Mouse (Mus musculus) B cell, adult 2 months (primary cell): ENCODE results near the gene Smim27.
"Not testable (repeated sequence)": the region's sequence is repeated elsewhere in the genome, so short reads cannot be mapped to it uniquely, and the experiment has no call there.

Source experiments
- DNase-seq, 2 experiments: peaks; one replicate each; pipeline ENCODE4 v3.0.0; 2022

The Smim27 gene

DNA sequence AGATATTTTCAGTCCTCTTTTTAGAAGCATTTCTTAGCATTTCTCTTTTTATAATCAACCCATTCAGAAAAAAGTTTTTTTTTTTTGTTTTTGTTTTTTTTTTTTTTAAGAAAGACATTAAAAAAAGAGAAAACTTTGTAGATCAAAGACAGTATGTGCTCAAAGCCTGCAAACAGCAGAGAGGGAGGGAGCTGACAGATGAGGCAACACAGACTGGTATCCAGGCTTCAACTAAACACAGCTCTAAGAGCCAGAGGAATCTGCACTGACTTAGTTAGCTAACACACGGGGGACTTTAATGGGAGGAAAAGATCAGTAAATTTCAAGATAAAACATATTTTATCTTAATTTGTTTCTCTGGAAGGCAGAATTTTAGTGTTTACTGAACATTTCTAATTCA lies 5.1 kb upstream of the Smim27 start:
- DNase-seq, result no peak

DNA sequence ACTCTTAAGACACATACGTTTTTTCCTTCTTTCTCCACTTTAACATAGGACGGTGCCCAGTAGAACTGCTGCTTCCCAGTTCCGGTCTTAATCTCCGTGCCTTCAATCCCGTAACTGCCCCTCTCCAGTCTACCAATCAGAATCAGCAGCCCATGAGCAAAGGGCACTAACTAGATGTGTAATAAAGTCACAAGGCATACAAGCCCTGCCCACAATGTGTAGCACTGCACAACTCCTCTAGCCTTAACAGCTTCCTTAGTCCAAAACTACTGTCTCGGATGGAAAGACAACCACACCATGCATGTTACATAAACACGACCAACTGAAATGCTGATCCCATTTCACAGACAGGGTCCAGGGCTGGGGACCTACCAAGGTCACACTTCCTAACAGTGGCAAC lies 1.7 kb upstream of the Smim27 start:
- no peak for DNase-seq

GRCm38 (mm10) chr4:40268204-40268813 lies 1.1 kb upstream of the Smim27 start:
- peak; percentile 88 to 89 for DNase-seq

GRCm38 (mm10) chr4:40268835-40269234 lies 544 bp upstream of the Smim27 start:
- DNase-seq, result no peak

GRCm38 (mm10) chr4:40278880-40279275 lies 9.5 kb downstream of the Smim27 start:
- DNase-seq, result no peak

GRCm38 (mm10) chr4:40279276-40279900 lies 10.0 kb downstream of the Smim27 start, which contains the start of gene Ndufb6:
TSS of gene Ndufb6 (minus strand) at chr4:40279421.
- DNase-seq, result peak; percentile 96 to 97

DNA sequence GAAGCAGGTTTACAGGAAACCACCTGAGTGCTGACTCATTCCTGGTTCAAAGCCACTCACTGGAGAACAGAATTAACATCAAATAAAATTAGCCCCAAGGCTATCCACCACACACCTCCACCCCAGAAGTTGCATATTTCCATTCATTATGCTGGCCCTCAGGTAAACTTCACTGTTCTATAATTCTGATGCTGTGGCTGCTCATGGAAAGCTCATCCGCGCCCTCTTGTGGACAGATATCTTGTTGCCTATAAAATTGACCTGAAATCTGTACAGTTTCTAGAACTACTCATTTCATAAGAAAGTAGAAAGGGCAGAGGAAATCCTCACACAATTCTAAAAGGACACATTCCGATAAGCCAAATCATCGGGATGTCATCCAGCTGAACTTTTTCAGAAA lies 16.2 kb downstream of the Smim27 start:
- peak; percentile 81 to 84 for DNase-seq

DNA sequence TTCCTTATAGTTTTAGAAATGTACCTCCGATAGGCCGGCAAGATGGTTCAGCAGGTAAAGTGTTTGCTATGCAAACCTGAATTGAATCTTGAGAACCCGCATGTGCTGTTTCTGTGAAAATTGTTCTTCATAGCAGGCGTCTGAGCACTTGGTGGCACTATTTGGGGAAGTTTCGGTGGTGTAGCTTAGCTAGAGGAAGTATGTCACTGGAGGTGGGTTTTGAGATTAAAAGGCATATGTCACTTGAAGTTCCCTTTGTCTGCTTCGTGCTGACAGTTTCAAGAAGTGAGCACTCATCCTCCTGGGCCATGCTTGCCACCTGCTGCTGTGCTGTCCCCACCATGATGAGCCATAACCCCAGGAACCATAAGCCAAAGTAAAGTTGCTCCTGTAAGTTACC lies 18.0 kb downstream of the Smim27 start:
- DNase-seq, result peak in 1 of 2 experiments; percentile 8

DNA sequence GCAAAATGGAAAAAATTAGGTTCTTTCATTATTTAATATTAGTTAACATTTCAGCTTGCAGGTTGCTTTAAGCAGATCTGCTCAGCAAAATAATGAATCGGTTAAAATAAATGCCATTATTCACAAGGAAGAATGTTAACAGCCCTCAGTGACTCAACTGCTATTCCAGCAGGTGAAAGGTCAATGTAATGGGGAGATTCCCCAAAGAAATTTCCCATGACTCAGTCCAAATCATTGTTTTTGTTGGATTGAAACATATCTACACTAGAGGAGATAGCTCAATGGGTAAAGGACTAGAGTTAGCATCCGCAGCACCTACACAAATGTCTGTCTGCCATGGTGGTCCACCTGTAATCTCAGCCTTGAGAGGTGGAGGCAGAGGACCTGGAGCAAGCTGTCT lies 19.7 kb downstream of the Smim27 start:
- no peak for DNase-seq

DNA sequence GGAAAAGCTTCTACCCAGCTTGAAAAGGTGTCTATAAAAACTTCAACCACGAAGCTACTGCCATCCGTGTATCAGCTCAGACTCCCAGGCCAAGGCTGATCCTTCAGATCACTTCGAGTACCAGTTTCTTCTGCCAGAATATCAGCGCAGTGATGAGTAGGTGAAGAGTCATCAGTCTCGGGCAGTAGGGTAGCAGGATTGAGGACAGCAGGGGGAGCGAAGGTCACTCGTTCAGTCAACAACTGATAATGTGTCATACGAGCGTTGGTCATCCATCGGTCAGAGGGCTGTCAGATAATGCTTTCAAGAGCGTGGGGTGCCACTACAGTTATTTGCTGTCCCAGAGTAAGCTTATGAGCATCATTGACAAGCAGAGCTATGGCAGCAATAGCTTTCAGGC lies 22.1 kb downstream of the Smim27 start:
- not testable (repeated sequence) for DNase-seq

GRCm38 (mm10) chr4:40299169-40299568 lies 29.8 kb downstream of the Smim27 start:
- no peak for DNase-seq

DNA sequence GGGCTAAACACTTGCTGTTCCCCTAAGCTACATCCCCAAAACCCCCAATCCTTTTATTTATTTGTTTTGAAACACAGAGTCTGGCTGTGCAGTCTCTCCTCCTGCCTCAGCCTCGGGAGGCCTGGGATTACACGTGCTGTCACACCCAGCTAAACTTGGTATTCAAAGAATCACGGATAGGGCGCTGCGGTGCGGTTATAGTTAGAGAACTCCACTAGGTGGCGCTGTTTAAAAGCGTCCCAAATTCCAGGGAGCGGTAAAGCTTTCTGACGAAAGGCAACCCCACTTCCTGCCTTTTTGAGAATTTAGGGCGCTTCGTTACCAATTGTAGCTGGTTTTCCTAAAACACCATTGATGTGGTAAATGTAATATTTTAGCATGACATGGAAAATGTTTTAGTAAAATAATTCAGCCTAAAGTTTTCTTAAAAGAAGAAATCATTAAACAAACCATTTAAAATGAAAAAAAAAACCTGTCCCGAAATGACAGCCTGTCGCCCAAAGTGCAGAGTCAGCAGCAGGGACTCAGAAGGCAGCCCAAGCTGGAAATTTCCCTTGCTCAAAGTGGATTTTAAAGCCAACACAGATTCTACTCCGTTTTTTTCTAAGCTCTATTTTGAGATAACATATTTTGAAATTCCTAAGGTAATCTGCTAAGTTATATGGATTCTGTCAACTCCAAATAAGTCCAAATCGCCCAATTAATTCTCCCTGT lies 31.9 kb downstream of the Smim27 start:
- peak; percentile 66 to 68 for DNase-seq

DNA sequence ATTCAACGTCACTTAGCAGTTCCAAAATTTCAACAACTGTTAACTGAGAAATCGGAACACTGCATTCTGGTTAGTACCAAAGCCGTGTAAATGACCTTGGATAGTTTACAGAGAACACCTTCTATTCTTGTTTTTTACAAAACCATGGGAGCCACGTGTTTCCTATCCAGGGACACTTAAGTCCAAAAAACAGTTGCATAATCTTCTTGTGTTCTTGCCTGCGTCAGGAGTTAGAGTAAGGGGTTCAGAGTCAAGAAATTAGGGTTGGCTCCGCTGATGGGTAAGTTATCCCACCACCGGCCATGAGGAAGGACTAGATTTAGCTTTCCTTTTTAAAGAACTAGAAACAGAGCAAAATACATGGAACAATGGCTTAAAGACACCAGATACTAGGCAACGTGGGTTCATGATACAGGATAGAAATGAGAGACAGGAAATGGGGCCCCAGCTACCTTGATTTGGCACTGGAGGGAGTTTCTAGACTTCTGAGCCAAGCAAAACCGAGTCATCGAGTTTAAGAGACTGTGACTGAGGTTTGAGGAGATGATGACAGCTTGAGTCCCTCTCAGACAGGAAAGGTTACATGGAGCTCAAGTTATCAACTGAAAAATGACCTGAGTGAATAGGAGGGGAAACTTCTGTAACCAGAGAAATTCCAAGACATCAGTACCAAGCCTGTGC lies 33.2 kb downstream of the Smim27 start:
- DNase-seq, result no peak

DNA sequence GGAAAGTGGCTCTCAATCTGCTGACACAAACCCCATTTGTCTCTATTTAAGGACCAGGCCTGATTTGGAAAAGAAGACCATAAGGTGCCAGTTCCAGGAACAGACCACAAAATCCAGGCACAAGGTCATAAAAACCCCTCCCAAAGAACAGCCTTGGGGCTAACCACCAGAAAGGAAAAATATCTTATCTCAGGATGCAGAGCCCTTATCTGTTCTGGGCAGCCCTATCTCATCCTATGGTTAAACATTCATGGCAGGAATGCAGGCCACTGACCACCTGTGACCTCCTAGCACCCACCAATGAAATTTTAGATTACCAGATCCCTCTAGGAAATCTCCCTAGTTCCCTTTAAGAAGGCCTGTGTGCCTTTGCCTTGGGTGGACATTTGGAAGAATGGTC lies 40.3 kb downstream of the Smim27 start:
- no peak for DNase-seq

DNA sequence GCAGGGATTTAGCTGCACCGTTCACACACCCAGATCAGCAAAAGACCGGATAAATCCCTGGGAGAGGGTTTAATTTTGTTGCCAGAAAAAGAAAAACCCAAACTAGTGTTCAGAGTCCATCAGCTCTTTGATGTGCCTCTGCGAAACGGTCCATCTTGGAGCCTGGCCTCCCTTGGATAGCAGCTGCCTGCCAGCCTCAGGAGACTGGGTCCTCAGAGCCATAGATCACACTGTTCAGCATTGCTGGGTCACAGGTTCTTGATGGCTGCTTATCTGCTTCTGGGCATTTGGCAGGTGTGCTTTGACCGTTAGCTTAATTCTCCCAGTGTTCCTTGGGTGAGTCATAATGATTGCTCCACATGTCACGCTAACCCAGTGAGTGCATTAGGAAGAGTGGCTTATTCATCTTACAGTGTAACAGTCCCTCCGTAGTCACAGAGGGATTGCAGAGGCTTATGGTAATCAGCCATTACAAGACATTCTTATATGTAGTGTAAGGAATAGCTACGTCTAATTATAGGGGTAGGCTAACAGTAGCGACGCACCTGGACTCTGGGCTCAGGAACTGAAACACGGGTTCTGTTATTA lies 41.5 kb downstream of the Smim27 start:
- DNase-seq, result no peak

GRCm38 (mm10) chr4:40312213-40312612 lies 42.8 kb downstream of the Smim27 start:
- DNase-seq, result no peak

GRCm38 (mm10) chr4:40313026-40313425 lies 43.6 kb downstream of the Smim27 start:
- peak; percentile 42 to 56 for DNase-seq

- no peak for DNase-seq
Observed at GRCm38 (mm10) chr4:40317404-40317803, 48.0 kb downstream of the Smim27 start.
